Mouse (Mus musculus) liver, embryonic 15.5 days (tissue): ENCODE results near the gene Naxd. TPM values are rescaled to one million over a fixed set of nuclear protein-coding genes. Genes with fewer than 3 reads are reported as not detected.
"Not testable (repeated sequence)": the region's sequence is repeated elsewhere in the genome, so short reads cannot be mapped to it uniquely, and the experiment has no call there.

Experiments used
- ATAC-seq: fragments of 200-750 bp; cut with Nextera tagmentation; 2 replicates; pipeline ENCODE4 v1.8.0; 2017; ENCODE audit warnings: moderate number of reproducible peaks, mild to moderate bottlenecking, moderate library complexity; ENCODE audit not compliant: insufficient read depth
- H3K27ac ChIP-seq: fragments of 300-500 bp; sonication (generic); replicated peaks from 2 replicates; pipeline ENCODE4 v1.5.1; 2015; ENCODE audit warnings: mild to moderate bottlenecking, inconsistent platforms
- H3K27me3 ChIP-seq: fragments of 300-500 bp; sonication (generic); 2 replicates; pipeline ENCODE4 v1.6.1; 2015; ENCODE audit warnings: mild to moderate bottlenecking, inconsistent platforms
- H3K36me3 ChIP-seq: fragments of 300-500 bp; sonication (generic); replicated peaks from 2 replicates; pipeline ENCODE4 v1.6.1; 2015; ENCODE audit warnings: moderate library complexity, mild to moderate bottlenecking, inconsistent platforms
- H3K4me1 ChIP-seq: fragments of 300-500 bp; sonication (generic); replicated peaks from 2 replicates; pipeline ENCODE4 v1.6.1; 2015; ENCODE audit warnings: inconsistent platforms
- H3K4me2 ChIP-seq: fragments of 300-500 bp; sonication (generic); 2 replicates; pipeline ENCODE4 v1.6.1; 2015; ENCODE audit warnings: moderate library complexity, mild to moderate bottlenecking, inconsistent platforms
- H3K4me3 ChIP-seq: fragments of 300-500 bp; sonication (generic); replicated peaks from 2 replicates; pipeline ENCODE4 v1.5.1; 2015; ENCODE audit warnings: mild to moderate bottlenecking, inconsistent platforms
- H3K9ac ChIP-seq: fragments of 300-500 bp; sonication (generic); 2 replicates; pipeline ENCODE4 v1.6.1; 2015; ENCODE audit warnings: moderate library complexity, mild to moderate bottlenecking, inconsistent platforms
- H3K9me3 ChIP-seq: fragments of 300-500 bp; sonication (generic); replicated peaks from 2 replicates; pipeline ENCODE4 v1.6.1; 2016; ENCODE audit warnings: inconsistent platforms
- WGBS: fragments of 180-500 bp; shearing (Covaris S2); methylation state at CpG from one replicate; pipeline ENCODE4 v1.1.7; 2015; ENCODE audit warnings: mixed read lengths; ENCODE audit not compliant: insufficient replicate concordance; 5-methylcytosine and 5-hydroxymethylcytosine counted together
- polyA plus RNA-seq: library from polyadenylated mRNA; unstranded; fragments of >200 nt; fragmentation: Nextera tagmentation; extraction: Ambion mirVana; gene quantifications from 2 replicates; pipeline ENCODE4 v1.2.1, GENCODE M21; 2015

Naxd gene
- polyA plus RNA-seq, 1 experiment from 2014 or later, result 37.1 TPM

GRCm38 (mm10) chr8:11460934-11461333 is 36.4 kb upstream of the Naxd start:
- no peak overlapping the region for H3K9ac ChIP-seq
- no peak overlapping the region for H3K4me3 ChIP-seq
- no peak overlapping the region for H3K4me2 ChIP-seq
- 30% methylated on average over 2 of the region's 2 CpGs for WGBS
- peaks cover 42% of the 10 kb centered on the region for H3K4me1 ChIP-seq
- no peak for ATAC-seq
- H3K36me3 ChIP-seq, result no peaks in the 10 kb centered on the region
- H3K27ac ChIP-seq, result no peak overlapping the region
- H3K9me3 ChIP-seq, result no peaks in the 10 kb centered on the region
- H3K27me3 ChIP-seq, result no peaks in the 10 kb centered on the region

DNA sequence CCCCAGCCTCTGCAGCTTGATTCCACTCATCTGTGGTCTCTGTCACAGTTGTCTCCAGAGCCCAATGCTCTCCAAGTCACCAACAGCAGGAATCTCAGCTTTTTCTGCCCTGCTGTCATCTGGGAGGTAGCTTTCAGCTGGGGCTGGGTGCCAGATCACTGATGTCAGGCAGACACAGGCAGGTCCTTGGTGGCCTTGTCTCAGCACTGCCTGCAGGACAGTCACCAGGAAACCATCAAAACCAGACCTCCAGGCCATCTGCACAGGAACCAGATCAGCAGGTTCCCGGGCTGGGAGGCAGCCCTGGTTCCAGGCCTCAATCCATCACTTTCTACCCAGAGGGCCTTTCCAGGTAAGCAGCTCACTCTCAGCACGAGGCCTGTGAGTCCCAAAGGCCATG is 35.5 kb upstream of the Naxd start:
- no peak overlapping the region for H3K4me2 ChIP-seq
- H3K36me3 ChIP-seq, result no peaks in the 10 kb centered on the region
- no peaks in the 10 kb centered on the region for H3K9me3 ChIP-seq
- no peaks in the 10 kb centered on the region for H3K27me3 ChIP-seq
- WGBS, result 60% methylated on average over 2 of the region's 2 CpGs
- no peak for ATAC-seq
- H3K27ac ChIP-seq, result no peak overlapping the region
- no peak overlapping the region for H3K4me3 ChIP-seq
- H3K4me1 ChIP-seq, result peaks cover 42% of the 10 kb centered on the region
- no peak overlapping the region for H3K9ac ChIP-seq

- 67% methylated on average over 4 of the region's 4 CpGs for WGBS
- H3K4me1 ChIP-seq, result peaks cover 39% of the 10 kb centered on the region
- ATAC-seq, result no peak
Observed at GRCm38 (mm10) chr8:11462641-11463040, 34.7 kb upstream of the Naxd start.

GRCm38 (mm10) chr8:11463541-11463888 is 33.8 kb upstream of the Naxd start:
- WGBS, result 61% methylated on average over 2 of the region's 2 CpGs
- H3K36me3 ChIP-seq, result no peaks in the 10 kb centered on the region; the same call in none of the 2 replicates
- no peak overlapping the region for H3K9ac ChIP-seq
- ATAC-seq, result no peak
- peaks cover 31% of the 10 kb centered on the region for H3K4me1 ChIP-seq
- no peaks in the 10 kb centered on the region for H3K27me3 ChIP-seq
- H3K9me3 ChIP-seq, result no peaks in the 10 kb centered on the region
- no peak overlapping the region for H3K27ac ChIP-seq
- no peak overlapping the region for H3K4me3 ChIP-seq
- no peak overlapping the region for H3K4me2 ChIP-seq

More at GRCm38 (mm10) chr8:11462641-11463040, 34.7 kb upstream of the Naxd start:
- no peaks in the 10 kb centered on the region for H3K27me3 ChIP-seq
- H3K9ac ChIP-seq, result no peak overlapping the region
- H3K36me3 ChIP-seq, result no peaks in the 10 kb centered on the region; the same call in 1 of the 2 replicates
- no peak overlapping the region for H3K4me2 ChIP-seq
- H3K9me3 ChIP-seq, result no peaks in the 10 kb centered on the region
- H3K27ac ChIP-seq, result no peak overlapping the region
- H3K4me3 ChIP-seq, result no peak overlapping the region

GRCm38 (mm10) chr8:11463889-11464706 is 33.2 kb upstream of the Naxd start:
- Histone ChIP-seq H3K9ac (no peak overlapping the region), H3K4me1 (peaks cover 31% of the 10 kb centered on the region), H3K36me3 (no peaks in the 10 kb centered on the region; the same call in none of the 2 replicates), H3K27ac (no peak overlapping the region), H3K4me3 (no peak overlapping the region), H3K9me3 (no peaks in the 10 kb centered on the region), H3K27me3 (no peaks in the 10 kb centered on the region), H3K4me2 (no peak overlapping the region)
- 27% methylated on average over 12 of the region's 12 CpGs for WGBS
- ATAC-seq, result peak; percentile 56; the same call in 1 of the 2 replicates

DNA sequence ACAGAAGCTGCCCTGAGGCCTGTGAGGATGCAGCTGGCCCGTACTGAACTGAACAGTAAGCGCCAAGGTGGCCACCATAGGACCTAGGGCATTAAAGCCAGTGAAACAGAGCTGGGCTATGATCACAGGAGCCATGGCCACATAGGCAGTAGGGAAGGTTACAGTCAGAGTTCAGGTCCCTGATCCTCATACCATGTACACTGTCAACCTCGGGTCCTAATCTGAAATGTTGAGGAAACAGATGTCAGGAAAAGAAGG is 32.7 kb upstream of the Naxd start:
- H3K27ac ChIP-seq, result no peak overlapping the region
- H3K4me3 ChIP-seq, result no peak overlapping the region
- H3K27me3 ChIP-seq, result no peaks in the 10 kb centered on the region
- peaks cover 31% of the 10 kb centered on the region for H3K4me1 ChIP-seq
- no peaks in the 10 kb centered on the region for H3K9me3 ChIP-seq
- 50% methylated on average over 3 of the region's 3 CpGs for WGBS
- ATAC-seq, result no peak
- H3K4me2 ChIP-seq, result no peak overlapping the region
- H3K36me3 ChIP-seq, result no peaks in the 10 kb centered on the region; the same call in none of the 2 replicates
- H3K9ac ChIP-seq, result no peak overlapping the region

DNA sequence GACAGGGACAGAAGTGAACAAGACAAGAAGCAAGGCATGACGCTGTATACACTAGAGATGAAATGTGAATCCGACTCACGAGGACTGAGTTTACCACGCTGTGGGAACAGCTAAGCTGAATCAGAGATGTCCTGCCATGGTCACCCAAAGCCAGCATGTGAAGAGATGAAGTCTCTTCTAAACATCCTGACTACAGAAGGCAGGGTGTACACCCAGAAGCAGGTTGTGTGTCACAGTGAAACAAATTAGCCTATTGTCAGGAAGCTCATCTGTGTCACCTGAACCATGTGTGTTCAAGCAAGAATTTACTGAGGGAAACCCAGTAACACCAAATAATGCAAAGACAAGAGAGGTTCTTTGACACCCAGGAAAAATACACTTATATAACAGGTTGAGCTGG is 31.7 kb upstream of the Naxd start:
- Histone ChIP-seq H3K36me3 (no peaks in the 10 kb centered on the region; the same call in none of the 2 replicates), H3K4me1 (peaks cover 31% of the 10 kb centered on the region), H3K4me2 (no peak overlapping the region), H3K4me3 (no peak overlapping the region), H3K27me3 (no peaks in the 10 kb centered on the region), H3K27ac (no peak overlapping the region), H3K9ac (no peak overlapping the region), H3K9me3 (no peaks in the 10 kb centered on the region)
- WGBS, result 73% methylated on average over 4 of the region's 4 CpGs
- ATAC-seq, result no peak

DNA sequence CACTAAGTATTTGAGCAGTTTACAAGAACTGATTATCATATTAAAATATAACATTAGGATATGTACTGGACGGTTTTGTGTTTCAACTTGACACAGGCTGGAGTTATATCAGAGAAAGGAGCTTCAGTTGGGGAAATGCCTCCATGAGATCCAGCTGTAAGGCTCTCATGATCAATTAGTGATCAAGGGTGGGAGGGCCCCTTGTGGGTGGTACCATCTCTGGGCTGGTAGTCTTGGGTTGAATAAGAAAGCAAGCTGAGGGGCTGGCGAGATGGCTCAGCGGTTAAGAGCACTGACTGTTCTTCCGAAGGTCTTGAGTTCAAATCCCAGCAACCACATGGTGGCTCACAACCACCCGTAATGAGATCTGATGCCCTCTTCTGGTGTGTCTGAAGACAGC is 30.8 kb upstream of the Naxd start:
- H3K9me3 ChIP-seq, H3K36me3 ChIP-seq, H3K9ac ChIP-seq, H3K27me3 ChIP-seq, ATAC-seq, H3K4me2 ChIP-seq, H3K27ac ChIP-seq, H3K4me3 ChIP-seq: not testable (repeated sequence)
- H3K4me1 ChIP-seq, result peaks cover 26% of the 10 kb centered on the region
- 80% methylated on average over 5 of the region's 5 CpGs for WGBS

- Histone ChIP-seq H3K27ac (no peak overlapping the region), H3K9ac (no peak overlapping the region), H3K4me3 (no peak overlapping the region), H3K36me3 (no peaks in the 10 kb centered on the region; the same call in none of the 2 replicates), H3K4me2 (no peak overlapping the region), H3K9me3 (no peaks in the 10 kb centered on the region), H3K4me1 (peaks cover 19% of the 10 kb centered on the region), H3K27me3 (peaks cover 14% of the 10 kb centered on the region)
- ATAC-seq, result no peak
- WGBS, result 10% methylated on average over 3 of the region's 3 CpGs
Observed at GRCm38 (mm10) chr8:11469095-11469494, 28.2 kb upstream of the Naxd start.

- H3K4me1 ChIP-seq, result peaks cover 16% of the 10 kb centered on the region
- peaks cover 30% of the 10 kb centered on the region for H3K27me3 ChIP-seq
- H3K9ac ChIP-seq, result no peak overlapping the region
- no peak for ATAC-seq
- H3K4me2 ChIP-seq, result no peak overlapping the region
- no peaks in the 10 kb centered on the region for H3K9me3 ChIP-seq
- H3K4me3 ChIP-seq, result no peak overlapping the region
- peak overlapping the region; percentile 55 for H3K27ac ChIP-seq
- no peaks in the 10 kb centered on the region; the same call in none of the 2 replicates for H3K36me3 ChIP-seq
- WGBS, result 53% methylated on average over 7 of the region's 7 CpGs
Observed at GRCm38 (mm10) chr8:11470694-11471093, 26.6 kb upstream of the Naxd start.

DNA sequence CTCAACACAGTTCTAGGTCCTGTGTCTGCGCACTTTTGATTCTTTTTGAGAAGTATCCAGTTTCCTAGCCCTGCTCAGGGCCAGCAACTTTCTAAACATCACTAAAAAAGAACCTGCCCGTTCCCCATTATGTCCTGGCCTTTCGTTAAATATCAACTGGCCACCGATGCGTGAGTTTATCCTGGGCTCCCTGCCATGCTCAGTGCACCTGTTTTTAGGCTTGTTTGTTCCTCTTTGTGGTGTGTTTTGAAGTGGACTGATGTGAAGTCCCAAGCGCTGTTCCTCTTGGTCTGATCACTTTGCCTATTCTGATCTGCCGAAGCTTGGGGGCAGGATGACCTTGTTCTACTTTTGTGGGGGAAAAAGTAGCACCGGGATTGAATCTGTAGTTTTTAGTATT is 26.0 kb upstream of the Naxd start:
- peaks cover 22% of the 10 kb centered on the region for H3K4me1 ChIP-seq
- H3K9ac ChIP-seq, result no peak overlapping the region
- no peaks in the 10 kb centered on the region for H3K9me3 ChIP-seq
- no peak overlapping the region for H3K4me2 ChIP-seq
- no peaks in the 10 kb centered on the region; the same call in none of the 2 replicates for H3K36me3 ChIP-seq
- peak overlapping the region; percentile 55 for H3K27ac ChIP-seq
- 33% methylated on average over 8 of the region's 8 CpGs for WGBS
- H3K27me3 ChIP-seq, result peaks cover 37% of the 10 kb centered on the region
- no peak for ATAC-seq
- H3K4me3 ChIP-seq, result no peak overlapping the region

GRCm38 (mm10) chr8:11473072-11473471 is 24.2 kb upstream of the Naxd start:
- Histone ChIP-seq H3K27ac (peak overlapping the region; percentile 41), H3K4me1 (peaks cover 34% of the 10 kb centered on the region), H3K9me3 (no peaks in the 10 kb centered on the region), H3K4me2 (no peak overlapping the region), H3K27me3 (peaks cover 54% of the 10 kb centered on the region), H3K36me3 (no peaks in the 10 kb centered on the region; the same call in 1 of the 2 replicates), H3K9ac (no peak overlapping the region), H3K4me3 (no peak overlapping the region)
- WGBS, result 29% methylated on average over 4 of the region's 4 CpGs
- ATAC-seq, result peak; percentile 57
